Mouse (Mus musculus) G1E (cell line): ENCODE measurements around the gene Coa3.

Source experiments
- CTCF ChIP-seq: IDR thresholded peaks from 2 replicates; pipeline ENCODE4 v1.5.1; 2012; ENCODE audit warnings: low read depth, low read length, inconsistent platforms, mixed read lengths
- GATA1 ChIP-seq: IDR thresholded peaks from 2 replicates; pipeline ENCODE4 v1.6.1; 2012; ENCODE audit warnings: borderline replicate concordance, low read length, inconsistent platforms, mixed read lengths
- POLR2AphosphoS5 ChIP-seq: IDR thresholded peaks from 2 replicates; pipeline ENCODE4 v1.6.1; 2012; ENCODE audit warnings: low read depth, low read length, inconsistent platforms; ENCODE audit not compliant: insufficient replicate concordance
- TAL1 ChIP-seq: conservative IDR thresholded peaks from 2 replicates; pipeline ENCODE4 v1.6.1; 2012; ENCODE audit warnings: low read depth, low read length, inconsistent platforms, mixed read lengths

- TF ChIP-seq CTCF (no peak), TAL1 (peak; percentile 90), POLR2AphosphoS5 (no peak), GATA1 (no peak)
These were observed 18.7 kb downstream of the Coa3 start, which contains the start of gene Wnk4 for GRCm38 (mm10) chr11:101259948-101260825.
